Mouse (Mus musculus): ENCODE measurements around the gene Mlana.

Mlana gene

DNA sequence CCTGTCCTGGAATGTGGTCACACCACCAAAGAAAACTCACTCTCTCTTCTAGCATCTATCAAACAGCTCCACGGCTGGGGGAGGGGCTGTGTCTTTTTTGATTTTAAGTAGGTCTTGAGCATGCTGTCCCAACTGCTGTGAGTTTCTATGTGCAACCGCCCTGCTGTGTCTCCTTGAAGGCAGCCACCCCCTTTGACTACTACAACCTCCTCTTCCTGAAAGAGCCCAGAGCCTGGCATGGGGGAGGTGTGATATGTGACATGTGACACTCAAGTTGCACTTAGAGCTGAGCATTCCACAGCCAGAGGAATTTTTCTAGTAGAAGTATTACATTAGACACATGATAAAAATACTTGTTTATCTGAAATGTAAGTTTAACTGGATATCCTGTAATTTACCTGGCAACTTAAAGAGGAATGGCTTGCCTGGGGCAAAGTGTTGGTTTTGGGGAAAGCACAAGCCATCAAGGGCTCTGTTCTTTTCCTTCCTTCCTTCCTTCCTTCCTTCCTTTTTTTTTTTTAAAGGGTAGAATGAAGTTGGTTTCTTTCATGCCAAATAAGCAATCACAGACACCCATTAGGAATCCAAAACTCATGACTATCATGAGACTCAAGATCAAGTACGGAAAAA lies at the start of gene Mlana:
TSS of gene Mlana (plus strand) at position 580 of the 630 bp plus-strand sequence.
- DNase-seq (ENCODE audit: inconsistent age in 2 of 2, low spot score in 1 of 2): no peak

- DNase-seq (ENCODE audit: inconsistent age in 2 of 2, low spot score in 1 of 2): no peak
Observed at GRCm38 (mm10) chr19:29648550-29648914, 49.1 kb upstream of the Mlana start.

- no peak for DNase-seq (ENCODE audit: inconsistent age in 2 of 2, low spot score in 1 of 2)
Observed at GRCm38 (mm10) chr19:29649683-29650082, 47.9 kb upstream of the Mlana start.

GRCm38 (mm10) chr19:29653768-29654265 lies 43.8 kb upstream of the Mlana start:
- DNase-seq (ENCODE audit: inconsistent age in 2 of 2, low spot score in 1 of 2): no peak

GRCm38 (mm10) chr19:29655148-29655547 lies 42.5 kb upstream of the Mlana start:
- no peak for DNase-seq (ENCODE audit: inconsistent age in 2 of 2, low spot score in 1 of 2)

GRCm38 (mm10) chr19:29656029-29656428 lies 41.6 kb upstream of the Mlana start:
- DNase-seq (ENCODE audit: inconsistent age in 2 of 2, low spot score in 1 of 2): no peak

GRCm38 (mm10) chr19:29656620-29657019 lies 41.0 kb upstream of the Mlana start:
- no peak for DNase-seq (ENCODE audit: inconsistent age in 2 of 2, low spot score in 1 of 2)

- DNase-seq (ENCODE audit: inconsistent age in 2 of 2, low spot score in 1 of 2): no peak
Observed at GRCm38 (mm10) chr19:29657033-29657432, 40.6 kb upstream of the Mlana start.

DNA sequence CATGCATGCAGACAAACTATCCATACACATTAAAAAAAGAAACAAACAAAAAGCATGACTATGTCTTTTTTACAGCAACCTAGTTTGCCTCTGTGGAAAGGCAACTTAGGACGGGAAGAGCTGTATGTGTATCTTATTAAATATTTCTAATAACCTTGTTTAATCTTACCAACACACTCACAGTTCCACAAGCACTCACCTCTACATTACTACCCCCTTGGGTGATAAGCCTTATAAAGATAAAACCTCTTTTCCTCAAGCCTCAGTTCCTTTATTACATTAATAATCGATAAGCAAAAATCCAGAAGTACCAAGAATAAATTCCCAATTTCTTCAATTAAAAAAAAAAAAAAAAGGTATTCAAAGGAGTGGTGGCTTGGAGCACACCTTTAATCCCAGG lies 40.1 kb upstream of the Mlana start:
- DNase-seq (ENCODE audit: inconsistent age in 2 of 2, low spot score in 1 of 2): no peak

- DNase-seq (ENCODE audit: inconsistent age in 2 of 2, low spot score in 1 of 2): no peak
Observed at GRCm38 (mm10) chr19:29658836-29659235, 38.8 kb upstream of the Mlana start.

- no peak for DNase-seq (ENCODE audit: inconsistent age in 2 of 2, low spot score in 1 of 2)
Observed at GRCm38 (mm10) chr19:29659705-29660104, 37.9 kb upstream of the Mlana start.

DNA sequence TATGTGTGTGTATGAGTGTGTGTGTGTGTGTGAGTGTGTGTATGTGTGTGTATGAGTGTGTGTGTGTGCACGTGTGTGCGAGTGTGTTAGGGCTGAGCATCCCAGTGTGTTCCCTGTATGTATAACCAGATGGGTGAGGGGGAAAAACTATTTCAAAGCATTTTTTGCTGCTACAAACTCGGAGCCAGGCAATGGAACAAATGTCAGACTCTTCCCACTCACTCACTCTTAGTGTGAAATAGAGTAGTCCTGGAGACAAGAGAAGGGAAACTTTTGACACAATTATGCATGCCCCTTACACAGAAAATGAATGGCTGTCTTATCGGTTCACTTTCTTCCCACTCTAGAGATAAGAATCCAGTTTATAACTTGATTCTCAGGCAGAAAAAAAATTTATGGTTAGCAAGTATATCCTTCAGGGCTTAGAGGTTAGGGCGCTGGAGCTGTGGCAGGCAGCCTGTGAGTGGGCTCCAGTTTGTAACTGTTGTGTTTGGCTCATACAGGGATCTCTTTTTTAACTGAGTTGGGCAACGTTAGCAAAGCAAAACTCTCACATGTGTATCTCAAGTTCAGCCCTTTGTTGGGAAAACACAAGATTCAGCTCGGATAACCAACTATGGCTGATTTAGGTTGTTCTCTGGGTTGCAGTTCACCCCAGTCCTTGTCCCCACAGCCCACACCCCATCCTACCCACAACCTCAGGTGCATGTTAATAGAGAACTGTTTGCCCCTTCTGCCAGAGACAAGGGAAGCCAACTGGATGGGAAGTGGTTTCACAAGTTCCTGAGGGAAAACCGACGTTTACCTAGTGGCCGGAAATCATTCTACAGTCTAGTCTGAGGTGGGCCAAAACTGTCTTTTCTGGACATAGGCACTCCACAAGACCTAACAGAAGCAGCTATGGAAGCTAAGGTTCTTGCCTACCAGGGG lies 36.5 kb upstream of the Mlana start:
- DNase-seq (ENCODE audit: inconsistent age in 2 of 2, low spot score in 1 of 2): no peak

DNA sequence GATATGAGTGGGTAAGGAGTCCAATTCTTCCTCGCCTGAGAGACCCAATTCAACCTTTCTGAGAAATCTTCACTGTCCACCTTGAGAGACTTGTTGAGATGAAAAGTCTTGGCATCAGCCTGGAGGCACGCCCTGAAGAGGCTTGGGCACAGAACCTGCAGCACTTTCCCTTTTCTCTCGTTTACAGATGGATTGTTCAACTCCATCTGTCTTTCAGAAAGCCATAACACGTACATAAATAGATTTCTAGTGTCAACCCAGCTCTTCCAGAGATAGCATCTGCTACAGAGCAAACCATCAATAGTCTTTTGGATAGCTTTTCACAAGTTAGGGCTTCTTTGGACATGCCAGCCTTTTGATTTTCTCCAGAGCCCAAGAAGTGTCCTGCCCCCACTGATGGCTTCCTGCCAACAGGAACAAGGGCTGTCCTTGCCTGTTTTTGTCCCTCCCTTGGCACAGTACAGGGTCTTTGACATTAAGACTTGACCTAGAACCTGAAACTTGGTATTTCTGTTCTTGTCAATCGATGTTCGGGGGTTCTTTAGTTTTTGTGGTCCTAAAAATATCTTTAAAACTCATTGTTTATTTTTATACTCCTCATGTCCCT lies 35.5 kb upstream of the Mlana start:
- DNase-seq (ENCODE audit: inconsistent age in 2 of 2, low spot score in 1 of 2): peak in 1 of 2 experiments; percentile 71

DNA sequence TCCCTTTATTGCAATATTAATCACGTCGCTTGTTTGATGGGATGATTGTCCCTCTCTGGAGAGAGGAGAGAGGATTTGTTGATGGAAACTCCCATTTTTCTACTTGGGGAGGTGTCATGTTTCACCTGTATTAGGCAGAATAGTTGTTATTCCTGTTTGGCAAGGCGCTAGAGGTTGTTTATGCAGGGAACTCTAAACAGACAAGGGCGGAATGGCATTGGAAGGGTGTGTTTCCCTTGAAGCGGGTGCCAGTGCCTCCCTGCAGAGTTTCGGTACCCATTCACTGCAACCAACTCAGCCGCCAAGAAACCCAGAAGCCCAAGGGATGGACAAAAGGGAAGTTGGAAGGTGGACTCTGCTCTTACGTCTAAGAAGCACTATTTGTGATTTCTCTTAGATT lies 33.8 kb upstream of the Mlana start:
- no peak for DNase-seq (ENCODE audit: inconsistent age in 2 of 2, low spot score in 1 of 2)

DNA sequence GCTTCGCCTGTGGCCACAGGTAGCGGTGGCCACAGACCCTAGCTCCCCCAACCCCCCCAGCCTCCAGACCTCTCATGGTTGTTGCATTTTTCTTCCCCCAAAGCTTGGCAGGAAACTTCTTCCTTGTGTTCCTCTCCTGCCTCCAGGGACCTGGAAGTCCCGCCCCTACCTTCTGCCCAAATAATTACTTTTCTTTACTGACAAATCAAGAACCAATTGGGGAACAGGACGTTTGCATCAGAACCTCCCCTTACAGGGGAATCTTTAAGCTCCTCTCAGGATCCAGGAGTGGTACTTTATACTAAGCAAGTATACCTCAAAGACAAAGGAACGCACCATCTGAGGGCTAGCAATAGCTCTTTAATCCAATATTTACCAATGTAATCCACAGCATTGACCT lies 32.7 kb upstream of the Mlana start:
- no peak for DNase-seq (ENCODE audit: inconsistent age in 2 of 2, low spot score in 1 of 2)

GRCm38 (mm10) chr19:29666164-29666563 lies 31.5 kb upstream of the Mlana start:
- no peak for DNase-seq (ENCODE audit: inconsistent age in 2 of 2, low spot score in 1 of 2)

DNA sequence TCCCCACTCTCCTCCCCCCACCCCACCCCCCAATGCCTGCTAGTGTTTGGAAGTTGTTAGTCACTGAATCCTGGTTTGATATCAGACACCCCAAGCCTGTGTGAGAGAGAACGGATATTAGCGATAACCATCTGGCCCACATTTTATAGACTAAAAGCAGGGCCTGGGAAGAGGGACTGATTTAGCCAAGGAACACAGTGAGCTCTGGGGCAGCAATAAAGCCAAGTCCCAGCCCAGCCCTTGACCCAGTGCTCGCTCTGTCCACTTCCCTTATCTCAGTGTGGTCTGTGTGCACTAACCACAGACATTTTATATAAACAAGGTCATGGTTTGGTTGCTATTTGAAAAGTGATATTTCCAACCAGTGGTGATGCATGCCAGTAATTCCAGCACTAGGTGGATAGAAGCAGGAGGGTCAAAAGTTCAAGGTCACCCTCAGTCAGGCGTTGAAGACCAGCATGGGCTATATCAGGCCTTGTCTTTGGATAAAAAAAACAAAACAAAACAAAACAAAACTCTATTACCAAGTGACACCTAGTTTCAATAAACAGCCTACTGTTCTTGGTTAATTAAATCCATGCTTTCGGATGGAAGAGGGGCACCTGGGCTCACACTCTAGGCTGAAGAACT lies 30.5 kb upstream of the Mlana start:
- DNase-seq (ENCODE audit: inconsistent age in 2 of 2, low spot score in 1 of 2): peak; percentile 78 to 84

- no peak for DNase-seq (ENCODE audit: inconsistent age in 2 of 2, low spot score in 1 of 2)
Observed at GRCm38 (mm10) chr19:29668135-29668534, 29.5 kb upstream of the Mlana start.

DNA sequence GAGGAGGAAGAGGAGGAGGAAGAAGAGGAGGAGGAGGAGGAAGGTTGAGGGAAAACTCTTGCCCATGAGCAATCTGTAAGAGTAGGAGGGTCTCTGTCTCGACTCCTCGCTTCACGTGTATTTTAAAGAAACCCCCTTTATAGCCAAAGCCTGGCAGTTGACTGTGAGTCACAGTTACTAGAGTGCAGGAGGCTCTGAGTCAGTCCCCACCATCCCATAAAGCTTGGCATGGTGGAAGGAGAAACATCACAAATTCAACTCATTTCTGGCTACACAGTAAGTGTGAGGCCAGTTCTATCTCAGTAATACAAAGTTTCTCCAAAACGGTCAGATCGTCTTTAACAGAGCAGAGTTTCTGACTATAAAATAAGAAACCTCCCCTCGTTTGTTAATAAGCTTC lies 27.4 kb upstream of the Mlana start:
- DNase-seq (ENCODE audit: inconsistent age in 2 of 2, low spot score in 1 of 2): no peak

GRCm38 (mm10) chr19:29671160-29671559 lies 26.5 kb upstream of the Mlana start:
- no peak for DNase-seq (ENCODE audit: inconsistent age in 2 of 2, low spot score in 1 of 2)

- no peak for DNase-seq (ENCODE audit: inconsistent age in 2 of 2, low spot score in 1 of 2)
Observed at GRCm38 (mm10) chr19:29672660-29673059, 25.0 kb upstream of the Mlana start.
